Mouse (Mus musculus): Measurements from ENCODE around the gene Lipc.

DNA sequence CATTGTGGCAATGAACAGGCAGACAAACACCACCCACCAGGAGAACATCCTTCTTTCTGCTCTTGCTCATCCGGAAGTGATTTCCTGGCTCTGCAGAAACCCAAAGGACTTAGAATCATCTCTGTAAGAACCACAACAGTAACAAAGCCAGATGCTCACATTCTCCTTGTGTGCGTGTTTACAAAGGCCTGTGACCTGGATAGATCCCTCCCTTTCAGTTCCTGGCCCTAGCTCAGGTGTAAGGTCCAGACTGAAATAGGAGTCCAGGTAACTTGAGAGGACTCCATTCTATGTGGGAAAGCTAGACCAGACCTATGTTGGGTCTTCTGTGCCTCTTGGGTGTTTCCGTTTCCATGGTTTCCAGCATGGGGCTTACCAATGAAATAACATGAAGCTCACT, 32.8 kb downstream of the Lipc start:
- TF ChIP-seq CTCF (IDR thresholded peaks at IDR 0.05) (no peak), POLR2A (IDR thresholded peaks at IDR 0.05; ENCODE audit: insufficient read depth, low read depth, low read length) (no peak)
